Mouse (Mus musculus): ENCODE data around the gene Akap6. TPM values are rescaled to one million over a fixed set of nuclear protein-coding genes. Genes with fewer than 3 reads are reported as not detected.

The Akap6 gene
- polyA plus RNA-seq, 1 experiment from 2014 or later = 0.05 TPM

DNA sequence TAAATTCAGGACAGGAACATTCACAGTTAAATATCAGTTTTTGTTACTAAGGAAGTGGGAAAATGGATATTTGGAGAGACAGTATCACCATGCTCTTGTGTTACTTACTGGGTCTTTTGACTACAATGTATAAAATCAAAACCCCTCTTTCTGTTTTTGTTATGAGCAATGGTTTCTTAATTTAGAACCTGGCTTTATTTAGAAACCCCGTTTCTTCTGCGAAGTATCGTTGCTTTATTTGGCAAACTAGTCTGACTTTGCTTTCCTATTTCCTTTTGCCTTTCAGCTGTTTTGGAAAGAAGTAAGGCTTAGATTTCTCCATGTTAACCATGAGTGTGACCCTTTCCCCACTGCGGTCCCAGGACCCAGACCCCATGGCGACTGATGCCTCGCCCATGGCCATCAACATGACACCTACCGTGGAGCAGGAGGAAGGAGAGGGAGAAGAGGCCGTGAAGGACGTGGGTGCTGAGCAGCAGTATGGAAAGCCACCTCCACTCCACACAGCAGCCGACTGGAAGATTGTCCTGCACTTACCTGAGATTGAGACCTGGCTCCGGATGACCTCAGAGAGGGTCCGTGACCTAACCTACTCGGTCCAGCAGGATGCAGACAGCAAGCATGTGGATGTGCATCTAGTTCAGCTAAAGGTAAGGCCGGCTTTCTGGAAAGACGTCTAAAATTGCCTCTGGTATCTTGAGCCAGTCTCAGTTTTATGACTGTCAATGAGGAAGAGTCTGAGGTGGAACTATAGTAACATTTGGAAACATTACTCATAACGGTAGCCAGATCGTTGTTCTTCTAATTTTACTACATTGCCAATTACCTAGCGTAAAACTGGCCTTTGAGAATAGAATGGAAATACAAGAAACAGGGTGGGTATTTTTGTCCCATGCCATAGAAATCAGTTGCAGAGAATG is 96.6 kb downstream of the Akap6 start:
- Histone ChIP-seq H3K36me3 (no peaks in the 10 kb centered on the region), H3K4me3 (no peak overlapping the region), H3K4me2 (no peak overlapping the region), H3K27me3 (replicated peaks) (no peaks in the 10 kb centered on the region), H3K9ac (no peak overlapping the region), H3K4me1 (no peaks in the 10 kb centered on the region), H3K27ac (no peak overlapping the region), H3K9me3 (replicated peaks) (no peaks in the 10 kb centered on the region)
- no peak for ATAC-seq
- WGBS (ENCODE audit: insufficient replicate concordance) = 71% methylated on average over 18 of the region's 18 CpGs

GRCm38 (mm10) chr12:52796471-52796795 is 97.2 kb downstream of the Akap6 start:
- 68% methylated on average over 4 of the region's 4 CpGs for WGBS (ENCODE audit: insufficient replicate concordance)
- ATAC-seq = no peak
- H3K27ac ChIP-seq = no peak overlapping the region
- H3K27me3 ChIP-seq (replicated peaks) = no peaks in the 10 kb centered on the region
- no peaks in the 10 kb centered on the region for H3K9me3 ChIP-seq (replicated peaks)
- no peak overlapping the region for H3K4me3 ChIP-seq
- no peak overlapping the region for H3K4me2 ChIP-seq
- H3K9ac ChIP-seq = no peak overlapping the region
- H3K4me1 ChIP-seq = no peaks in the 10 kb centered on the region
- no peaks in the 10 kb centered on the region for H3K36me3 ChIP-seq

DNA sequence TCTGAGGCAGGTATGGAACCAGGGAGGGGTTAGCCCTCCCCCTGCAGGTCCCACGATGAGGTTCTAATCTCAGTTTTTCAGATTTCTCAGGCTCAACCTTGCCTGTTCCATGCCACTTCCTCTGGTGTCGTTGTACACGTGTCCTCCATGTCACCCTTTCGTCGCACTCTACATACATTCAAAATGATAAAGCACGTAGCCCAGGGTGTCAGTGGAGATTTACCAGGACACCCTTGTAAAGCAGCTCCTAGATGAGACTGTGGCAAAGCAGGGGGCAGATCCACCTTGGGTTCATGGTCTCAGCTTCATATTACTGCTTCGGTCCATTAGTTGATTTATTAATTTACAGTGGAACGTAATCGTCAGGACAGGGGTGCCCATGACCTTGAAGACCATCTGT is 100.5 kb downstream of the Akap6 start:
- no peaks in the 10 kb centered on the region for H3K9me3 ChIP-seq (replicated peaks)
- H3K9ac ChIP-seq = no peak overlapping the region
- H3K4me3 ChIP-seq = no peak overlapping the region
- ATAC-seq = no peak
- no peak overlapping the region for H3K4me2 ChIP-seq
- H3K4me1 ChIP-seq = no peaks in the 10 kb centered on the region
- WGBS (ENCODE audit: insufficient replicate concordance) = 74% methylated on average over 9 of the region's 9 CpGs
- no peak overlapping the region for H3K27ac ChIP-seq
- H3K27me3 ChIP-seq (replicated peaks) = no peaks in the 10 kb centered on the region
- H3K36me3 ChIP-seq = no peaks in the 10 kb centered on the region

GRCm38 (mm10) chr12:52806273-52806672 is 107.1 kb downstream of the Akap6 start:
- Histone ChIP-seq H3K4me1 (no peaks in the 10 kb centered on the region), H3K4me3 (no peak overlapping the region), H3K27ac (no peak overlapping the region), H3K9ac (no peak overlapping the region), H3K27me3 (replicated peaks) (no peaks in the 10 kb centered on the region), H3K9me3 (replicated peaks) (no peaks in the 10 kb centered on the region), H3K36me3 (no peaks in the 10 kb centered on the region), H3K4me2 (no peak overlapping the region)
- WGBS (ENCODE audit: insufficient replicate concordance) = 55% methylated on average over 3 of the region's 3 CpGs
- ATAC-seq = no peak

GRCm38 (mm10) chr12:52818588-52818987 is 119.4 kb downstream of the Akap6 start:
- Histone ChIP-seq H3K9ac (no peak overlapping the region), H3K4me2 (no peak overlapping the region), H3K36me3 (no peaks in the 10 kb centered on the region), H3K4me3 (no peak overlapping the region), H3K4me1 (no peaks in the 10 kb centered on the region), H3K27me3 (replicated peaks) (no peaks in the 10 kb centered on the region), H3K27ac (no peak overlapping the region), H3K9me3 (replicated peaks) (no peaks in the 10 kb centered on the region)
- ATAC-seq = no peak
- 43% methylated on average over 7 of the region's 7 CpGs for WGBS (ENCODE audit: insufficient replicate concordance)

- H3K9ac ChIP-seq = no peak overlapping the region
- WGBS (ENCODE audit: insufficient replicate concordance) = 52% methylated on average over 5 of the region's 5 CpGs
- no peak overlapping the region for H3K27ac ChIP-seq
- no peaks in the 10 kb centered on the region for H3K36me3 ChIP-seq
- no peak overlapping the region for H3K4me2 ChIP-seq
- no peaks in the 10 kb centered on the region for H3K9me3 ChIP-seq (replicated peaks)
- no peak for ATAC-seq
- H3K4me3 ChIP-seq = no peak overlapping the region
- no peaks in the 10 kb centered on the region for H3K4me1 ChIP-seq
- no peaks in the 10 kb centered on the region for H3K27me3 ChIP-seq (replicated peaks)
Measured at GRCm38 (mm10) chr12:52824774-52825173, 125.6 kb downstream of the Akap6 start.

DNA sequence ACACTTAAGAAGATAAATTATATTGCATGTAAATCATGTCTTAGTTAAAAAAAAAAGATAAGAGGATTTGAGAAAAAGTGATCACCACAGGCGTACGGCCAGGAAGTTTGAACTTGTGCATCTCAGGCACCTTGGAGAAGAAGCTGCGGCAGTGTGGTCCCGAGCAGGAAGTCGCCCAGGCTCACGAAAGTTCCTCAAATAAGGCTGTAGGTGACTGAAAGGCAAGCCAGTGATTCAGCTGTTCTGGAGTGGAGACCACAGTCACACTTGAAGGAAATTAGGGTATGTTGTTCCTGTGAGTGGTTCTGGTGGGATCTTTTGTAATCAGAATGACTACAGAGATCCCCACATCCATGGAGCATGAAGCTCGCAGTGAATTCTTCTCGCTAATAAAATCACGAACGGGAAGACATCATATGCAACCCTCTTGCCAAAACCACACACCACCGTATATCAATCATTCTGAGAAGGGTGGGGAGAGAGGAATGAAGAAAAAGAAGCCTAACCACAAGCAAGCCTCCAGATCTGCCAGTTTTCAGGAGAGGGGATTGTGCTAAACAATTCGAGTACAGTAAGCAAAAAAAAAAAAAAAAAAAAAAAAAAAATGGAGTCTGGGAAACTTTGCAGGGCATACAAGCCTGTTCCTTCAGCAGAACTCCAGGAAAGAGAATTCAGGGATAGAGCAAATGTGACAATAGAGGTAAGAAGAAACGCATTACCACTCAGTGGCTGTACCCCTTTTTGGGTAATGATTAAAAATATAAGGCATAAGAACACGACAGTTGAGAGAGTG is 130.0 kb downstream of the Akap6 start:
- ATAC-seq = no peak
- Histone ChIP-seq H3K27me3 (replicated peaks) (no peaks in the 10 kb centered on the region), H3K9ac (no peak overlapping the region), H3K4me1 (no peaks in the 10 kb centered on the region), H3K4me2 (no peak overlapping the region), H3K27ac (no peak overlapping the region), H3K9me3 (replicated peaks) (no peaks in the 10 kb centered on the region), H3K4me3 (no peak overlapping the region), H3K36me3 (no peaks in the 10 kb centered on the region)
- 17% methylated on average over 14 of the region's 14 CpGs for WGBS (ENCODE audit: insufficient replicate concordance)

GRCm38 (mm10) chr12:52831782-52832181 is 132.6 kb downstream of the Akap6 start:
- Histone ChIP-seq H3K4me3 (no peak overlapping the region), H3K9ac (no peak overlapping the region), H3K27me3 (replicated peaks) (no peaks in the 10 kb centered on the region), H3K36me3 (no peaks in the 10 kb centered on the region), H3K4me1 (0 out of 2 replicates have a peak, but pooled peaks cover 3% of the 10 kb centered on the region), H3K27ac (no peak overlapping the region), H3K9me3 (replicated peaks) (no peaks in the 10 kb centered on the region), H3K4me2 (no peak overlapping the region)
- 56% methylated on average over 9 of the region's 9 CpGs for WGBS (ENCODE audit: insufficient replicate concordance)
- ATAC-seq = no peak

- Histone ChIP-seq H3K9me3 (replicated peaks) (no peaks in the 10 kb centered on the region), H3K36me3 (no peaks in the 10 kb centered on the region), H3K27me3 (replicated peaks) (no peaks in the 10 kb centered on the region), H3K27ac (no peak overlapping the region), H3K4me1 (0 out of 2 replicates have a peak, but pooled peaks cover 3% of the 10 kb centered on the region), H3K4me3 (no peak overlapping the region), H3K9ac (no peak overlapping the region), H3K4me2 (no peak overlapping the region)
- ATAC-seq = no peak
- WGBS (ENCODE audit: insufficient replicate concordance) = 3% methylated on average over 4 of the region's 4 CpGs
Measured at GRCm38 (mm10) chr12:52832230-52832629, 133.0 kb downstream of the Akap6 start.

DNA sequence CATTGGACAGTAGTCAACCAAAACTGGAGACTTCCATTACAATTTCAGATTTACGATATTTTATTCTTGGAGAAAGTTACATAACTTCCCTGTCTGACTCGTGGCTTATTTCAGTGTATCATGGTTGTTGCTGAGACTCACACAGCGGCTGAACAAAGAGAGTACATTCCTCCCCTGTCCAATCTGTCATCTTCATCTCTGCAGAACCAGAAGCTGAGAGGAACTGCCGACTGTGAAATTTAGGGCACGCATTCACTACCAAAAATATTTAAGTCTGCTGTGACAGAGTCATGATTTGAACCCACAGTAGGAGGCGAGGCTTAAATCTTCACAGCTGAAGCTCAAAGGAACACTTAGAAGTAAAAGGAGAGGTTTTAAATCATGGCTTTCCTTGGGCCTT is 134.0 kb downstream of the Akap6 start:
- ATAC-seq = no peak
- H3K4me1 ChIP-seq = 0 out of 2 replicates have a peak, but pooled peaks cover 3% of the 10 kb centered on the region
- no peak overlapping the region for H3K4me2 ChIP-seq
- H3K27me3 ChIP-seq (replicated peaks) = no peaks in the 10 kb centered on the region
- no peaks in the 10 kb centered on the region for H3K9me3 ChIP-seq (replicated peaks)
- no peak overlapping the region for H3K27ac ChIP-seq
- 57% methylated on average over 6 of the region's 6 CpGs for WGBS (ENCODE audit: insufficient replicate concordance)
- no peaks in the 10 kb centered on the region for H3K36me3 ChIP-seq
- no peak overlapping the region for H3K4me3 ChIP-seq
- no peak overlapping the region for H3K9ac ChIP-seq

- Histone ChIP-seq H3K4me2 (no peak overlapping the region), H3K27me3 (replicated peaks) (no peaks in the 10 kb centered on the region), H3K4me1 (0 out of 2 replicates have a peak, but pooled peaks cover 3% of the 10 kb centered on the region), H3K9me3 (replicated peaks) (no peaks in the 10 kb centered on the region), H3K4me3 (no peak overlapping the region), H3K9ac (no peak overlapping the region), H3K36me3 (no peaks in the 10 kb centered on the region), H3K27ac (no peak overlapping the region)
- ATAC-seq = no peak
- 49% methylated on average over 10 of the region's 10 CpGs for WGBS (ENCODE audit: insufficient replicate concordance)
Measured at GRCm38 (mm10) chr12:52834074-52834473, 134.9 kb downstream of the Akap6 start.

- no peak overlapping the region for H3K4me3 ChIP-seq
- WGBS (ENCODE audit: insufficient replicate concordance) = 66% methylated on average over 6 of the region's 6 CpGs
- H3K36me3 ChIP-seq = no peaks in the 10 kb centered on the region
- H3K27ac ChIP-seq = no peak overlapping the region
- H3K27me3 ChIP-seq (replicated peaks) = no peaks in the 10 kb centered on the region
- H3K4me2 ChIP-seq = no peak overlapping the region
- no peak overlapping the region for H3K9ac ChIP-seq
- 0 out of 2 replicates have a peak, but pooled peaks cover 3% of the 10 kb centered on the region for H3K4me1 ChIP-seq
- H3K9me3 ChIP-seq (replicated peaks) = no peaks in the 10 kb centered on the region
- ATAC-seq = no peak
Measured at GRCm38 (mm10) chr12:52834781-52835279, 135.6 kb downstream of the Akap6 start.

Measured in liver, embryonic 12.5 days (tissue).